Mouse (Mus musculus): ENCODE results near the gene Hdhd5.

Gene Hdhd5

DNA sequence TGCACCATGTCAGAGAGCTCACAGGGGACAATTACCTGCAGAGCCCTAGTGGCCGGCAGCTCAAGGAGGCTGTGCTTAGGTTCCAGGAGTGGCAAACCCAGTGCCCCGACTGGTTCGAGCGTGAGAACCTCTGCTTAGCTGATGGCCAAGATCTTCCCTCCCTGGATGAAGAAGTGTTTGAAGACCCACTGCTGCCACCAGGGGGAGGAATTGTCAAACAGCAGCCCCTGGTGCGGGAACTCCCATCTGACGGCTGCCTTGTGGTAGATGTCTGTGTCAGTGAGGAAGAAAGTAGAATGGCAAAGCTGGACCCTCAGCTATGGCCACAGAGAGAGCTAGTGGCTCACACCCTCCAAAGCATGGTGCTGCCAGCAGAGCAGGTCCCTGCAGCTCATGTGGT lies 49.6 kb downstream of the Hdhd5 start:
- peak; percentile 68 to 74 for DNase-seq

GRCm38 (mm10) chr6:120480361-120480760 lies 50.8 kb downstream of the Hdhd5 start:
- no peak for DNase-seq

- DNase-seq: no peak
Measured at GRCm38 (mm10) chr6:120479302-120479701, 51.8 kb downstream of the Hdhd5 start.

DNA sequence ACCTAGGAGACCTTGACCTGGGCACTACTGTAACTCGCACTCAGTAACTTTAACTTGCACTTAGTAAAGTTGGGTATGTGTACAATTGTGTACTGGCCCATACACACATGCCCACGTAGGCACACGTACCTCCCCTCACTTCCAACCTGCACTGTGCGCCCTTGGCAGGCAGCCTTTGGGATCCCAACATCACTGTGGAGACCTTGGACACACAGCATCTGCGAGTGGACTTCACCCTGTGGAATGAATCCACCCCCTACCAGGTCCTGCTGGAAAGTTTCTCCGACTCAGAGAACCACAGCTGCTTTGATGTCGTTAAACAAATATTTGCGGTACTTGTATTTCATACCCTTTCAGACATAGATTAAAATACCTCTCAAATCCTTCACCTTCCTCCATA lies 55.8 kb downstream of the Hdhd5 start:
- DNase-seq: no peak

- peak; percentile 38 to 44 for DNase-seq
Measured at GRCm38 (mm10) chr6:120473427-120473826, 57.7 kb downstream of the Hdhd5 start.

DNA sequence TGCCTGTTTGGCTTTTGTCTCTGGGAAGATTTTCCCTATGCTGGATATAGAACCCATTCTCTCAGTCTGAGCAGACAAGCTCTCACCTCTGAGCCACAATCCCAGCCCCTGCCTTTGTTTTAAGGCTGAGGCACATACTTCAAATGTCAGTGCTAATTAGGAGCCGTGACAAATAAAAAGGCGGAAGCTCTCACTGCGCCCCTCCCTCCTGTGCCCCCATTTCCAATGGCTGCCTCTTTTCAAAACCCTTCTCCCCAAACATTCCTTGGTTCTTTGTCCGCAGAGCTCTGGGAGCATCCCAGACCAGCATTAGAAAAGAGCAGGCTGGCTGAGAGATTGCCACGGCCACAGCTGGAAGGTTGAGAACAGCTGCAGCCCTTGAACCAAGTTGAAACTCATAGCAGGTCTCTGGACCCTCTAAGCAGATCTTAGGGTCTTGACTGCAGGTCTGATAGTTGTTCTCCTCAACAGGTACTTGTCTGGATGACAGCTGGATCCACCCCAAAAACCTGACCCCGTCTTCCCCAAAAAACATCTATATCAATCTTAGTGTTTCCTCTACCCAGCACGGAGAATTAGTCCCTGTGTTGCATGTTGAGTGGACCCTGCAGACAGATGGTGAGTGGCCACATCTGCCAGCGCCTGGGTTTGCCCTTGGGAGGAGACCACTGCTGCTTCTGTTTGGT lies 58.5 kb downstream of the Hdhd5 start:
- no peak for DNase-seq

GRCm38 (mm10) chr6:120471991-120472441 lies 59.1 kb downstream of the Hdhd5 start:
- peak; percentile 44 to 46 for DNase-seq

DNA sequence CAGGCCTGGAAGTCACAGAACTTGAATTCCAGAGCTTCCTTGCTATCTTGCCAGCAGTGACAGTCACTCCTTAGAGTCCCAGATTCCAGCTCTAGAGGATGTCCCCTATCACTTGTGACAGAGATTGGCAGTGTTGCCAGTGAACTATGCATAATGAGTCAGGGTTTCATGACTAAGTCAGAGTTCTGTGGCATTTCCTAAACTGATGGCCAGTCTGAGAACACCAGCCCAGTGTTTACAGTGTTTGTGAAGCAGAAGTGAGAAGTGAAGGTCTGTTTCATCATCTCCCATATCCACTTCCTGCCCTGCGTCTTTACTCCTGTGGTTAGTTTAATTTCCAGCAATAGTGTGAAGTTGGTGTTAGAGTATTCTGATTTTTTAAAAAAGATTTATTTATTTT lies 60.5 kb downstream of the Hdhd5 start:
- DNase-seq: peak; percentile 41 to 43

- DNase-seq: peak; percentile 49 to 62
Measured at GRCm38 (mm10) chr6:120469770-120470169, 61.3 kb downstream of the Hdhd5 start.

- DNase-seq: peak; percentile 38 to 39
Measured at GRCm38 (mm10) chr6:120469268-120469667, 61.9 kb downstream of the Hdhd5 start.

DNA sequence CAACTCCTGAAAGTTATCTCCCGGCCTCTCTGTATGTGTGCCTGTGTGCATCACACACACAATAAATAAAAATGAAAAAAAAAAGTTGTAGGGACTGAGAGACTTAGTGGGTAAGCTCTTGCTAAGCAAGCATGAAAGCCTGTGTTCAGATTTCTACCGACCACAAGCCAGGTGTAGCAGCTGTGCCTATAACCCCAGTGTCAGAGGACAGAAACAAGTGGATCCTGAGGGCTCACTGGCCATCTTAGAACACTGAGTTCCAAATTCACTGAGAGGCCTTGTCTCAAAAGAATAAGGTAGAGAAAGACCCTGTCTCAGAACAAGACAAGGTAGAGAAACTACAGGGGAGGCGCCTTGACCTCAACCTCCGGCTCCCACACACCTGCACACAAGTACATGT lies 62.9 kb downstream of the Hdhd5 start:
- no peak for DNase-seq

DNA sequence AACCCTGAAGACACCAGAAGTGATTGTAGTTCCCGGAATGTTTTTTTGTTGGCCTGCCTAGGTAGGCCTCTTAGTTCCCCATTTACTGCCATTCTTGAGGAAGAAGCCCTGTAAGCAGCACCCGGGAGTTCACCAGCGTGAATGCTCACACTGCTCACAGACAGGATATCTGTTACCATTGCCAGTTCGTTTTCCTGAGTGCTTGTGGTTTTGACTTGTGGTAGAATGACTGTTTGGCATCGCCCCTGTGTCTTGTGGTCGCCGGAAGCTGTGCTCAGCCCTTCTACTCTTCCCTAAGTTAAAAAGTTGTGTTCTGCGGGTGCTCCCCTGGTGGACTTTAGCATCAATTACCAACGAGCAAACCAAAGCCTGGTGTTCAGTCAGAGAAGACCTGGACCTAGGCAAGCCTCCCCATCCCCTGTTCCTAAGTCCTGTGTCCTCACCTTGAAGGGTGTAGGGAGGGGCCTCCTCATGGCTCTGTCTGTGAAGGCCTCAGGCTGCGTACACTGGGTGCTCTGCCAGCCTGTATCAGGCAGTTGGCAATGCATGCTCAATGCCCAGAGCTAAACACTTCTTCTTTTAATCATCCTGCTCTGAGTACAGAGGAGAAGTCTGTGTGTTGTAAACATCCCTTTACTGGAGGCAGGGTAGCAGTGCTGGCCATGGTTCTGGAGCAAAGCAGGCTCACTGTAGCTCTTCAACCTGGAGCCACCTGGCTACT lies 64.3 kb downstream of the Hdhd5 start:
- DNase-seq: peak; percentile 70 to 72

DNA sequence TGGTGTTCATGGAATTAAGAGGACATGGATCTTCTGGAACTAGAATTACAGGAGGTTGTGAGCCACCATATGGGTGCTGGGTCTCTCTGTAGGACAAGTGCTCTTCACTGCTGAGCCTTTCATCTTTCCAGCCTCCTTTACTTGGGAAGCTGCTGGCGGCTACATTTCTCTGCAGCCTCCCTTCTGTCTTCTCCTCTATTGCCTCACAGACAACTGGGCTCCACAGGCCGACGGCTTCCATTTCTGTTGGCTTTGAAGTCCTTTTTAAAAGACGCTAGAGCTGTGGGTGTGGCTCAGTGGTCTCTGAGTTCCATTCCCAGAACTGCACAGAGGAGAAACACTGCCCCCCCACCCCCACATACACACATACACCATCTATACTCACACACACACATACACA lies 65.7 kb downstream of the Hdhd5 start:
- DNase-seq: no peak

DNA sequence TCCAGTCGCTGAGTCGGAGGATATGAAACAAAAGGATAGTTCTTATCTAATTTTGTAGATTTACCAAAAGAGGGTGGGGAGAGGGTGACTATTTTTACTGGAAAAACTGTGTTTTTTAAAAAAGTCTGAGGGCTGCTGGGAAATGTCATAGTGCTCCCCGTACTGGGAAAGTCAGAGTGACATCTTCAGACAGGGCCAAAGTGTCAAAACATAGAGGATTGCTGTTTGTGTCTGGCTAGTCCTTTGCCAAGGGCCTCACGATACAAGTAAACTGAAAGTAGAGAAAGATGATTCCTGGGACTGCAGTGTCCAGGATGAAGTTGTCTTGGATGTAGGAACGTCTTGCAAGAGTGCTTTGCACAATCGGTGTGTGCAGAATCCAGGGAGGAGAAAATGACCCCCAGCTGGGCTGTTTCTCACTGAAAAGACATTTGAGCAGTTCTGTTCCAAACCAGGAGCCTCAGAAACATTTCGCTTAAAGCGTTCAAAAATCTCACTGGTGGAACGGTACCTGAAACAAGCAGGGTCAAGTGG lies 66.6 kb downstream of the Hdhd5 start:
- no peak for DNase-seq

GRCm38 (mm10) chr6:120463884-120464283 lies 67.2 kb downstream of the Hdhd5 start:
- peak; percentile 64 to 69 for DNase-seq

DNA sequence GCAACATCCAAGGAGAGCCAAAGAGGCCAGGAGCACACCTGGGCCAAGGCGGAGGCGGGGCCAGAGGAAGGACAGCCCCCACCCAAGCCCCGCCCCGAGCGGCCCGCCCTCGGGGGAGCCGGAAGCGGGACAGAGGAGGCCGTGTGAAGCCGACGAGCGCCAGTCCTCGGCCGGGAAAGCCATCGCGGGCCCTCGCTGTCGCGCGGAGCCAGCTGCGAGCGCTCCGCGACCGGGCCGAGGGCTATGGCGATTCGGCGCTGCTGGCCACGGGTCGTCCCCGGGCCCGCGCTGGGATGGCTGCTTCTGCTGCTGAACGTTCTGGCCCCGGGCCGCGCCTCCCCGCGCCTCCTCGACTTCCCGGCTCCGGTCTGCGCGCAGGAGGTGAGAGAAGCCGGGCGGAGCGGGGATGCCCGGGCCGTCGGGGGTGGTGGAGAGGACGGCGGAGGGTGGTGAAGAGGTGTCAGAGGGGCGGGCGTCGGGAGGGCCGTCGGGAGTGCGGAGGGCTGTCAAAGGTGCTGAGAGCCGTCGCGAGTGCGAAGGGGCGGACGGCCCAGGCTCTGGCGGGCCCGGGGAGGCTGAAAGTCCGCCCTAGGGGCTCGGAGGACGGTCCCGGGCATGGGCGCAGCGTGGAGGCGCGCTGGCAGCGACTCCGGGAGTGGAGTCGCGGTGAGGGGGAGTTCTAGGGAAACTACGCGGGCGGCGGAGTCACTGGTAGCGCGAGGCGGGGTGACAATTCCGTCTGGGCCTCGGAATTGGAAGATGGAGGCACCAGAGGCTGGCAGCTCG lies 67.8 kb downstream of the Hdhd5 start, which contains the start of gene Il17ra:
Gene Il17ra (plus strand): TSS at position 162 of the 786 bp plus-strand sequence.
- DNase-seq: peak; percentile 94 to 96

DNA sequence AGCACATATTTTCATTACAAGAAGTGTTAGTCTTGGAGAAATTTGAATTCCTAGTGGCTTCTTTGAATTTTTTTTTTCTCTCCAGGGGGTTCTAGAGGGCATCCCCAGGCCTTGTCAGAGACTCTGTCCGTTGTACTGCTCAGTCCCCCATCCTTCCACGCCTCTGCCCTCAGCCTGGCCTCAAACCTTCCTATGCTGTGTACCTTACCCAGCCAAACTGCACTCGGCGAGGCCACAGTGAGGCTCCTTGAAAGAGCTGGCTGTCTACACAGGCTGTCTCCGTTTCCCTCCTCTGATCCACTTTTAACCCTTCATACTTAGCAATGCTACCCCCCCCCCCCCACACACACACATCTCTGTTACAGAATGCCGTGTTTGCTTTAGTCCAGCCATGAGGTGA lies 68.9 kb downstream of the Hdhd5 start:
- no peak for DNase-seq

GRCm38 (mm10) chr6:120461217-120461616 lies 69.9 kb downstream of the Hdhd5 start:
- no peak for DNase-seq

Measured in B cell, adult 2 months (primary cell).